Mouse (Mus musculus) heart, embryonic 15.5 days (tissue): Measurements from ENCODE around the gene C6. TPM values are rescaled to one million over a fixed set of nuclear protein-coding genes. Genes with fewer than 3 reads are reported as not detected.

Experiments used
- ATAC-seq: fragments of 200-750 bp; cut with Nextera tagmentation; replicated peaks from 2 replicates; pipeline ENCODE4 v1.8.0; 2017; ENCODE audit warnings: low read depth, moderate TSS enrichment; ENCODE audit not compliant: insufficient number of reproducible peaks, insufficient read depth, low FRiP score
- H3K27ac ChIP-seq: fragments of 300-500 bp; sonication (generic); 2 replicates; pipeline ENCODE4 v1.5.1; 2015; ENCODE audit warnings: mild to moderate bottlenecking, inconsistent platforms
- H3K27me3 ChIP-seq: fragments of 300-500 bp; sonication (generic); 2 replicates; pipeline ENCODE4 v1.6.1; 2015; ENCODE audit warnings: inconsistent platforms
- H3K36me3 ChIP-seq: fragments of 300-500 bp; sonication (generic); 2 replicates; pipeline ENCODE4 v1.6.1; 2015; ENCODE audit warnings: mild to moderate bottlenecking, inconsistent platforms
- H3K4me1 ChIP-seq: fragments of 300-500 bp; sonication (generic); replicated peaks from 2 replicates; pipeline ENCODE4 v1.6.1; 2015; ENCODE audit warnings: inconsistent platforms
- H3K4me2 ChIP-seq: fragments of 300-500 bp; sonication (generic); 2 replicates; pipeline ENCODE4 v1.6.1; 2015; ENCODE audit warnings: inconsistent platforms, mild to moderate bottlenecking, moderate library complexity
- H3K4me3 ChIP-seq: fragments of 300-500 bp; sonication (generic); 2 replicates; pipeline ENCODE4 v1.5.1; 2015; ENCODE audit warnings: mild to moderate bottlenecking, inconsistent platforms
- H3K9ac ChIP-seq: fragments of 300-500 bp; sonication (generic); 2 replicates; pipeline ENCODE4 v1.6.1; 2015; ENCODE audit warnings: mild to moderate bottlenecking, inconsistent platforms
- H3K9me3 ChIP-seq: fragments of 300-500 bp; sonication (generic); replicated peaks from 2 replicates; pipeline ENCODE4 v1.6.1; 2016; ENCODE audit warnings: inconsistent platforms
- WGBS: fragments of 180-500 bp; shearing (Covaris S2); methylation state at CpG from one replicate; pipeline ENCODE4 v1.1.7; 2015; ENCODE audit warnings: mixed read lengths; 5-methylcytosine and 5-hydroxymethylcytosine counted together
- polyA plus RNA-seq: library from polyadenylated mRNA; unstranded; fragments of >200 nt; fragmentation: Nextera tagmentation; extraction: Ambion mirVana; gene quantifications from 2 replicates; pipeline ENCODE4 v1.2.1, GENCODE M21; 2015

C6 gene
- not detected in 2 replicates for polyA plus RNA-seq

DNA sequence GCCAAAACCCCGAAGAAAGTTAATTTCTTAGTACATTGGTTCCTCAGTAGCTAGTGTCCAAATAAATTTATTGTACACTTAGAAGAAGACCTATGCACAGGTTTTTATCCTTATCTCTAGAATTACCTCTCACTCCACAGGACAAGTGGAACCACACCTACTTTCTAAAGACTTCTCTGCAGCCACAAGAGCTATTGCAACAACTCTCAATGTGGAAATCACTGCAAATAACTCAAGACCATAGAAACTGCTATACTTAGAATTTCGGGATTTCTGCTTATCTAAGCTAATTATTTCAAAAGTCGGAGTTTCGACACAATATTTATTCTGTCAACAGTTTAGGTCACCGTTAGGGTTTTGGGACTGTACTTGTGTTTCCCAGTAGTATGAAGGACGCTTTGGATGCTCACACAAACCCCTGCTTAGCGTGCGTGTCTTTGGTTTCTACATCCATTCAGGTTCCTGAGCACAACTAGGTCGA lies at the start of gene C6:
TSS of gene C6 (plus strand) at position 346 of the 481 bp plus-strand sequence.
- no peak for ATAC-seq

DNA sequence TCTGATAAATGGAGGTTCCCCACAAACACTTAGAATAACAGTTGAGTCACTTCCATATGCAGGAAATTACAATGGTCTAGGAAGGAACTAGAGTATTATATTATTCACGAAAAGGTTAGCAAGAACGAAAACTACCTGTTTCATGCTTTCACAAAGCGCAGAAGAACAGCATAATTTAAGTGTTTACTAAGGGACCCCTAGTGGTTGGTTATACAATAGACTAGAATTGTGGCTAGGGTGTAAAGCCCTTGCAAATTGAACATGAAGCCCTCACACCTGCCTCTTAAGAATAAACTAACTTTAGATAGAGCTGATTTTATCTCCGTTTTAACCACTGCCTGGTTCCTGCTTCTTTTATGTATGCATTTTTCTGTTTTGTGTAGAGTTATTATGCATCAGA lies 29.4 kb upstream of the C6 start:
- H3K27me3 ChIP-seq: no peaks in the 10 kb centered on the region
- no peak overlapping the region for H3K27ac ChIP-seq
- H3K4me3 ChIP-seq: no peak overlapping the region
- no peak for ATAC-seq
- no peak overlapping the region for H3K4me2 ChIP-seq
- 74% methylated on average over 4 of the region's 4 CpGs for WGBS
- no peaks in the 10 kb centered on the region for H3K4me1 ChIP-seq
- H3K9me3 ChIP-seq: no peaks in the 10 kb centered on the region
- no peak overlapping the region for H3K9ac ChIP-seq
- H3K36me3 ChIP-seq: no peaks in the 10 kb centered on the region

More for the DNA sequence above, at the start of gene C6:
- Histone ChIP-seq H3K4me2 (no peak within 1 kb of the TSS), H3K27me3 (no peaks in the 10 kb centered on the region), H3K27ac (no peak within 1 kb of the TSS), H3K9ac (no peak within 1 kb of the TSS), H3K9me3 (no peaks in the 10 kb centered on the region), H3K4me1 (no peaks in the 10 kb centered on the region), H3K36me3 (no peaks in the 10 kb centered on the region), H3K4me3 (no peak within 1 kb of the TSS)
- 81% methylated on average over 9 of the region's 9 CpGs for WGBS

GRCm38 (mm10) chr15:4734150-4734549 lies 7.2 kb downstream of the C6 start:
- Histone ChIP-seq H3K4me1 (no peaks in the 10 kb centered on the region), H3K27me3 (no peaks in the 10 kb centered on the region), H3K9me3 (no peaks in the 10 kb centered on the region), H3K36me3 (no peaks in the 10 kb centered on the region), H3K27ac (no peak overlapping the region), H3K4me3 (no peak overlapping the region), H3K9ac (no peak overlapping the region), H3K4me2 (no peak overlapping the region)
- 92% methylated on average over 1 of the region's 1 CpGs for WGBS
- no peak for ATAC-seq

- H3K36me3 ChIP-seq: no peaks in the 10 kb centered on the region
- H3K4me2 ChIP-seq: no peak overlapping the region
- H3K9ac ChIP-seq: no peak overlapping the region
- H3K4me3 ChIP-seq: no peak overlapping the region
- WGBS: 80% methylated on average over 2 of the region's 2 CpGs
- H3K27me3 ChIP-seq: no peaks in the 10 kb centered on the region
- H3K4me1 ChIP-seq: no peaks in the 10 kb centered on the region
- H3K9me3 ChIP-seq: no peaks in the 10 kb centered on the region
- ATAC-seq: no peak
- H3K27ac ChIP-seq: no peak overlapping the region
Observed at GRCm38 (mm10) chr15:4734996-4735609, 8.1 kb downstream of the C6 start.

- Histone ChIP-seq H3K27me3 (no peaks in the 10 kb centered on the region), H3K4me1 (no peaks in the 10 kb centered on the region), H3K9ac (no peak overlapping the region), H3K27ac (no peak overlapping the region), H3K4me2 (no peak overlapping the region), H3K4me3 (no peak overlapping the region), H3K9me3 (no peaks in the 10 kb centered on the region), H3K36me3 (no peaks in the 10 kb centered on the region)
- ATAC-seq: no peak
- 68% methylated on average over 3 of the region's 3 CpGs for WGBS
Observed at GRCm38 (mm10) chr15:4747656-4748055, 20.7 kb downstream of the C6 start.

DNA sequence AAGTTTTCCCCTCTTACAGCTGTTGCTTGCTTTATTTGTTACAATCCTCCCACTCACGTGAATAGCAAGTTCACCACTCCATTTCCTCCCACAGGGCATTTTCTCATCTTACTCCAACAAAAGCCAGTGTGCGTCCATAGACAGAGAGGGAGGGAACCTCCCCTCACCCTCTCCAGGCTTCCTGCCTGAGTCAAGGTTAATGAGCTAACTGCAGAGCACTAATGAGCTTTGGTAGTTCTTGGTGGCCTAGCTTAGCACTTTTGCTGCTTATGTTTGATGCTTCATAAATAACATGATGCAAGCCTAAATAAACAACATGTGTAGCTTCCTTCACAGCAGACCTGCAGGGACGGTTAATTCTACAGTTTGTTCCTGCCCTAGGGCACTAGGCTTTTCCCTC lies 63.4 kb downstream of the C6 start:
- whole genome bisulfite sequencing: 43% methylated on average over 3 of the region's 3 CpGs
- H3K36me3 ChIP-seq: no peaks in the 10 kb centered on the region
- no peaks in the 10 kb centered on the region for H3K4me1 ChIP-seq
- no peaks in the 10 kb centered on the region for H3K9me3 ChIP-seq
- H3K27me3 ChIP-seq: no peaks in the 10 kb centered on the region
- H3K27ac ChIP-seq: no peak overlapping the region
- no peak overlapping the region for H3K4me3 ChIP-seq
- no peak overlapping the region for H3K4me2 ChIP-seq
- no peak for ATAC-seq
- H3K9ac ChIP-seq: no peak overlapping the region

- H3K4me2 ChIP-seq: no peak overlapping the region
- H3K4me1 ChIP-seq: no peaks in the 10 kb centered on the region
- H3K4me3 ChIP-seq: no peak overlapping the region
- H3K36me3 ChIP-seq: no peaks in the 10 kb centered on the region
- H3K27ac ChIP-seq: no peak overlapping the region
- H3K27me3 ChIP-seq: no peaks in the 10 kb centered on the region
- 44% methylated on average over 4 of the region's 4 CpGs for WGBS
- H3K9ac ChIP-seq: no peak overlapping the region
- H3K9me3 ChIP-seq: no peaks in the 10 kb centered on the region
- ATAC-seq: no peak
Observed at GRCm38 (mm10) chr15:4796861-4797260, 69.9 kb downstream of the C6 start.

- no peak overlapping the region for H3K9ac ChIP-seq
- no peak for ATAC-seq
- H3K36me3 ChIP-seq: no peaks in the 10 kb centered on the region
- no peak overlapping the region for H3K27ac ChIP-seq
- H3K4me2 ChIP-seq: no peak overlapping the region
- no peak overlapping the region for H3K4me3 ChIP-seq
- H3K27me3 ChIP-seq: no peaks in the 10 kb centered on the region
- no peaks in the 10 kb centered on the region for H3K4me1 ChIP-seq
- no peaks in the 10 kb centered on the region for H3K9me3 ChIP-seq
- 57% methylated on average over 2 of the region's 2 CpGs for WGBS
Observed at GRCm38 (mm10) chr15:4804256-4804655, 77.3 kb downstream of the C6 start.

GRCm38 (mm10) chr15:4808131-4808530 lies 81.2 kb downstream of the C6 start:
- WGBS: 74% methylated on average over 5 of the region's 5 CpGs
- no peaks in the 10 kb centered on the region for H3K36me3 ChIP-seq
- no peak overlapping the region for H3K27ac ChIP-seq
- H3K9me3 ChIP-seq: no peaks in the 10 kb centered on the region
- no peaks in the 10 kb centered on the region for H3K27me3 ChIP-seq
- H3K4me2 ChIP-seq: no peak overlapping the region
- no peak for ATAC-seq
- H3K4me1 ChIP-seq: no peaks in the 10 kb centered on the region
- no peak overlapping the region for H3K4me3 ChIP-seq
- H3K9ac ChIP-seq: no peak overlapping the region

GRCm38 (mm10) chr15:4814976-4815375 lies 88.0 kb downstream of the C6 start:
- H3K9me3 ChIP-seq: no peaks in the 10 kb centered on the region
- no peak overlapping the region for H3K4me2 ChIP-seq
- no peaks in the 10 kb centered on the region for H3K36me3 ChIP-seq
- no peak overlapping the region for H3K9ac ChIP-seq
- no peak for ATAC-seq
- H3K4me1 ChIP-seq: no peaks in the 10 kb centered on the region
- no peaks in the 10 kb centered on the region for H3K27me3 ChIP-seq
- no peak overlapping the region for H3K4me3 ChIP-seq
- no peak overlapping the region for H3K27ac ChIP-seq
- 85% methylated on average over 5 of the region's 5 CpGs for WGBS

DNA sequence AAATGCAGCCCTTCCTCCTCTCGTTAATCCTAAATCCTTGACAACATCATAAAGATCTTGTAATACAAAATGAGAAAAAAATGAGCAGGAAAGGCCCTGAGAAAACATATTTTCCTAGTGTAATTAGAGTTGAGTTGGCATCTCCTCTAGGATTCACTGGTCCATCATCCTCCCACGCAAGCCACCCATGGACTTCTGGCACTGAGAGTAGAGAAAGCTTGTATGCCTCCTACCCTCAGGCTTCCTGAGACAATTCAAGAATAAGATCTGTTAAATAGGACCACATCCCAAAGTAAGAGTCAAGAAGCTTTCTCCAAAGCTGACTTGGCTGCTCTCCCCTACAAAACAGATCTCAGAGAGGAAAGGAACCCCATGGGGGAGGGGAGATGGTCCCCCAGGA lies 88.7 kb downstream of the C6 start:
- H3K9me3 ChIP-seq: no peaks in the 10 kb centered on the region
- H3K9ac ChIP-seq: no peak overlapping the region
- no peaks in the 10 kb centered on the region for H3K36me3 ChIP-seq
- WGBS: 85% methylated on average over 2 of the region's 2 CpGs
- H3K4me2 ChIP-seq: no peak overlapping the region
- H3K4me1 ChIP-seq: no peaks in the 10 kb centered on the region
- H3K27me3 ChIP-seq: no peaks in the 10 kb centered on the region
- H3K27ac ChIP-seq: no peak overlapping the region
- no peak for ATAC-seq
- no peak overlapping the region for H3K4me3 ChIP-seq

GRCm38 (mm10) chr15:4816752-4817493 lies 89.9 kb downstream of the C6 start:
- Histone ChIP-seq H3K4me3 (no peak overlapping the region), H3K9me3 (no peaks in the 10 kb centered on the region), H3K27me3 (no peaks in the 10 kb centered on the region), H3K9ac (no peak overlapping the region), H3K36me3 (no peaks in the 10 kb centered on the region), H3K27ac (no peak overlapping the region), H3K4me2 (no peak overlapping the region), H3K4me1 (no peaks in the 10 kb centered on the region)
- WGBS: 74% methylated on average over 10 of the region's 10 CpGs
- no peak for ATAC-seq
